Mouse (Mus musculus) cerebellum, adult 2 months (tissue): ENCODE results near the gene Dscaml1.

Source experiments
- CTCF ChIP-seq: fragments of 200-500 bp; IDR thresholded peaks from 2 replicates; pipeline ENCODE4 v1.5.1; 2011; ENCODE audit warnings: low read depth, mild to moderate bottlenecking, control low read depth, low read length, moderate library complexity, borderline replicate concordance; ENCODE audit not compliant: insufficient read depth
- POLR2A ChIP-seq: fragments of 200-500 bp; IDR thresholded peaks from 2 replicates; pipeline ENCODE4 v1.6.1; 2011; ENCODE audit warnings: low read length, control low read depth, borderline replicate concordance; ENCODE audit not compliant: insufficient read depth

GRCm38 (mm10) chr9:45675931-45676330 lies 249.5 kb downstream of the Dscaml1 start:
- TF ChIP-seq CTCF (no peak), POLR2A (no peak)
